Mouse (Mus musculus) embryonic fibroblast, embryonic 13.5 days (primary cell): ENCODE measurements around the gene Gm20696. TPM values are rescaled to one million over a fixed set of nuclear protein-coding genes. Genes with fewer than 3 reads are reported as not detected.

Experiments used
- H3K27ac ChIP-seq: 2 replicates; pipeline ENCODE4 v1.5.1; 2012; ENCODE audit warnings: low read length, control low read depth, inconsistent platforms; ENCODE audit not compliant: insufficient read depth
- H3K4me1 ChIP-seq: 2 replicates; pipeline ENCODE4 v1.6.1; 2011; ENCODE audit warnings: low read length; ENCODE audit not compliant: control insufficient read depth, insufficient read depth
- H3K4me3 ChIP-seq: 2 replicates; pipeline ENCODE4 v1.5.1; 2011; ENCODE audit warnings: mild to moderate bottlenecking, control low read depth, low read length; ENCODE audit not compliant: insufficient read depth
- CTCF ChIP-seq: IDR thresholded peaks from 2 replicates; pipeline ENCODE4 v1.5.1; 2011; ENCODE audit warnings: mild to moderate bottlenecking, control low read depth, low read length, moderate library complexity, borderline replicate concordance; ENCODE audit not compliant: insufficient read depth
- POLR2A ChIP-seq: IDR thresholded peaks from 2 replicates; pipeline ENCODE4 v1.6.1; 2011; ENCODE audit warnings: low read depth, mild to moderate bottlenecking, control low read depth, low read length, moderate library complexity
- polyA plus RNA-seq: library from polyadenylated mRNA; stranded (reverse); fragments of >200 nt; gene quantifications from 2 replicates; pipeline ENCODE4 v1.2.4, GENCODE M21; 2011; ENCODE audit warnings: low read depth; ENCODE audit not compliant: missing spikeins, insufficient read length

Gm20696 gene
- polyA plus RNA-seq, 1 experiment: 5.2 TPM

DNA sequence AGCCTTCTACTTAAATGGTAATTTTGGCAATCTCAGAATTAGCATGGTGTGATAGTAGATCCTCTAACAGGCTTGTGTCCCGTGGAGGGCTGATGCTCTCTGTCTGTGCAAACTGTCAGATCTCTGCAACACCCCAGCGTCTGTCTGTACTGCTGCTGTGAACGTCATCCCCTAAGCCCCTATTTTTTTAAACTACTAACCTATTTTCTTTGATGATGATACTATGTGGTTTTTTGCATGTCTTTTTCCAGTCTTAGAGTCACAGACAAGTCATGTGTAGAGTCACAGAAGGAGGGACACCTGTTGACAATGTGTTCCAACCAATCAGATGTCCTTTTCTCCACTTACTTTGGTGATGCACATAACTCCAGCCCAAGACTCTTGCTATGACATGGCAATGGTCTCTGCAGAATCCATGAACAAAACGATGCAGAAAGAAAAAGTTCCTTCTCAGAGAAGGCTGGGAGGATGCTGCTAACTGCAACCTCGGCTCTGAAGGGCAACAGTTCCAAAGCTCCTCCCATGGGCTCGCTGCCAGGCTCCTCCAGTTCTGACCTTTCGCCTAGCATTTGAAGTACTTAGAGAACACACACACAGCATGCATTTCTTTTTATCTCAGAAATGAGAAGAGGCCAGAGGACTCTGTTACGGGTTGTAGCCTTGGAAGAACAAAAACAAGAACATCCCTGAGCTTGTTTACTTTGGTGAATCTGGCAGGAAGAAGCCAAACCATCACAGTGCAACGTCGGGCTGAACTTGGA, 23.0 kb downstream of the Gm20696 start:
- TF ChIP-seq CTCF (no peak), POLR2A (no peak)
- Histone ChIP-seq H3K4me3 (no peak overlapping the region), H3K4me1 (no peaks in the 10 kb centered on the region), H3K27ac (no peak overlapping the region)

DNA sequence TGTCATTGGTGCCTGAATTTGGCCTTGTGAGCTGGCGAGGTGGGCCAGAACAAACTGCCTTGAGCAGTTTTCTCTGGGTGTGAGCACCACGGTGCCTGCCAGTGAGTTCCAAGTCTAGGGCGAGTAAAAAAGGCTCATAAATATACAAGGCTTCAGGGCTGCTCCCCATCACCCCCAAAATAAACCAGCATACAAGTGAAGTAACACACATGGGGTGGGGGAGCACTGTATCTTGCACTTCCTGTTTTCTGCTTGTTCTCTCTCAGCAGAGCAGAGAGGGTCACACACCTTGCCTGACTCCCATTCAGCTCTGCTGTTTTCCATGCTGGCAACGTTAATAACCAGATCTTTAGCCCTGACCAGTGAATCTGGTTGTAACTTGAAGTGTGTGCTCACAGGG, 29.1 kb downstream of the Gm20696 start:
- no peak overlapping the region for H3K27ac ChIP-seq

DNA sequence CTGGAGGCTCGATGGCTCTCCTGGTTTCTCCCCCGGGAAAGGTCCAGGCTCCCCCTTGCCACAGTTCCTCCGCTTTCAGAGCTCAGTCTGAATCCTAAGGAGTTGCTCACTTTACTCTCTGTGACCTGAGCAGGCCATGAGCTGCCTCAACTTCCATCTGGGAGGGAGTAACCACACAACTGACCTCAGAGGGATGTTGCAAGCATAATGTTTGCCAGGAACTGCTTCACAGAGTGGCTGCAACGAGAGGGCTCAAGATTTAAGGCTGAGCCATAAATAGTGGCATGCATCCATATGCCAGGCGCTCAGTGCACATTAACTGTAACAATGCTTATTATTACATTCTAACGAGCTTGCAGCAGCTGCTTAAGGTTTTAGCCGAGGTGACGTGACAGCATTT, 29.8 kb downstream of the Gm20696 start:
- Histone ChIP-seq H3K4me1 (no peaks in the 10 kb centered on the region), H3K4me3 (no peak overlapping the region), H3K27ac (no peak overlapping the region)
- TF ChIP-seq CTCF (no peak), POLR2A (no peak)

More for the DNA sequence above, 29.1 kb downstream of the Gm20696 start:
- H3K4me3 ChIP-seq: no peak overlapping the region
- TF ChIP-seq POLR2A: no peak
- no peak for TF ChIP-seq CTCF
- no peaks in the 10 kb centered on the region for H3K4me1 ChIP-seq

DNA sequence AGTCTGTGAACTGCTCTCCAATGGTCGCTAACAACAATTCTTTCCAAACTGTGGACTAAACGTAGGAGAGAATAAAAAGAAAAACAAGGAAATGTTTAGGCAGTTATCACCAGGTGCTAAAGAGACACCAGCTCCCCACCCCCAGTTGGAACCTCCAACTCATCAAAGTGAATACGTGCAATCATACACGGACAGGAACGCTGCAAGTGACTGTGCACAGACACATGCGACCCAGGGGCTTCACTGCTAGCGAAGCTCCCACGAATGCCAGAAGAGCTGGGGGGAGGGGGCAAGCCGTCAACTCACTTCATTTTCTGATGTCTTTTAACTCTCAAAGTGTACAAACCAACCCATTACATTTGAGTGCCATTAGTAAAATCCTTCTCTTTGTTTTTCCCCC, 30.5 kb downstream of the Gm20696 start:
- no peak for TF ChIP-seq POLR2A
- no peak for TF ChIP-seq CTCF
- H3K27ac ChIP-seq: no peak overlapping the region
- no peak overlapping the region for H3K4me3 ChIP-seq
- no peaks in the 10 kb centered on the region for H3K4me1 ChIP-seq

DNA sequence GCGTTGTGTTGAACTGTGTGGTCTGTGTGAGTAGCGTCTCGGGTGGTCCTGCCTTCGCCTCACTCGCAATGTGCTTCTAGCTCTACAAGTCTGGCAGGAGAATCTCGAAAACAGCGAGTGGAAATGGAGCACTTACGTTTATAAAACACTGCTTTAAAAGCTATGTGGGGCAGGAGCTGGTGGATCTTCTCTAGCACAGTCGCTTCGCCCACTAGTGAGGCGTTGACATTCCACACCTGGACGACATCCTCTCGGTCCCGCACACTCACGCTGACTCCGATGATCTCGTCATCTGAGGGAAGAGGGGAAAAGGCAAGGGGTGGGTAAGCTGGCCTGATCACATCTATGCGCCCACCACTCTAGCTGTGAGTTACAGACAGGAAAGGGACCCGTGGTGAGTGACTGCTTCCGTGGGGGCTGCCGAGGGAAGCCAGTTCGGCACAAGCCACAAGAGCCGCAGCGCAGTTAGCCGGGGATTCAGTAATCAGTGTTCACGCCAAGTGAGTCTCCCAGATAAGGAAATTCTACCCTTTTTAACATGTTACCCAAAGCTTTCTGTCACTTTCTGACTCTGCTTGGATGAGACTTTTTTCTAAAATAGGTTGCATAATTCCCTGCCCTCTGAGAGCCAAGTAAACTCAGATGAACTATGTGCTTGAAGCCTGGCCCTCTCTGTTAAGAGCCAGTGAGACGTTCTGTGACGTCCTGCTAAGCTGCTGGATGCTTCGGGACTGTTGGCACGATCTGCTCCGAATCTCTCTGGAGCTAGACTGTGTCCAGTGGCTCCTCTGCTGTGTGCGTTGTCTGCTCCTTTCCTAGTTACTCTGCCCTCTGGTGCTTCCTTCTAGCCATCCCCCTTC, 34.2 kb downstream of the Gm20696 start:
- Histone ChIP-seq H3K4me3 (no peak overlapping the region), H3K4me1 (no peaks in the 10 kb centered on the region), H3K27ac (no peak overlapping the region)
- TF ChIP-seq POLR2A (no peak), CTCF (no peak)

DNA sequence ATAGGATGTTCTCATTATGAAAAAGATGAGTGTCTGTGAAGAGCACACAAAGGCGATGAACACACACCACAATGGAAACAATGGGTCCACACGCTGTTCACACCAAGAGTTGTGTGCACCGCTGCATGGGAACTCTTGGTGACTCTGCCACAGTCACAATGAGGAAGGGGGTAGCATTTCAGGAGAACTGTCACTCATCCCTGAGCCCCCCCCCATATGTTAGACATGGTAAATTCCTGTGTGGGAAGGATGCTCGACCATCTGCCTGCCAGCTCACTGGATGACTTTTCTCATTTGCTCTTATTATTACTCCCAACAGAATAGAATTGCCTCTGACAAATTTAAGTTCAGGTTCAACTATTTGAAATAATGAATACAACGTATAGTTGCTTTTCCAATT, 35.0 kb downstream of the Gm20696 start:
- Histone ChIP-seq H3K4me1 (no peaks in the 10 kb centered on the region), H3K27ac (no peak overlapping the region), H3K4me3 (no peak overlapping the region)
- TF ChIP-seq CTCF (no peak), POLR2A (no peak)

DNA sequence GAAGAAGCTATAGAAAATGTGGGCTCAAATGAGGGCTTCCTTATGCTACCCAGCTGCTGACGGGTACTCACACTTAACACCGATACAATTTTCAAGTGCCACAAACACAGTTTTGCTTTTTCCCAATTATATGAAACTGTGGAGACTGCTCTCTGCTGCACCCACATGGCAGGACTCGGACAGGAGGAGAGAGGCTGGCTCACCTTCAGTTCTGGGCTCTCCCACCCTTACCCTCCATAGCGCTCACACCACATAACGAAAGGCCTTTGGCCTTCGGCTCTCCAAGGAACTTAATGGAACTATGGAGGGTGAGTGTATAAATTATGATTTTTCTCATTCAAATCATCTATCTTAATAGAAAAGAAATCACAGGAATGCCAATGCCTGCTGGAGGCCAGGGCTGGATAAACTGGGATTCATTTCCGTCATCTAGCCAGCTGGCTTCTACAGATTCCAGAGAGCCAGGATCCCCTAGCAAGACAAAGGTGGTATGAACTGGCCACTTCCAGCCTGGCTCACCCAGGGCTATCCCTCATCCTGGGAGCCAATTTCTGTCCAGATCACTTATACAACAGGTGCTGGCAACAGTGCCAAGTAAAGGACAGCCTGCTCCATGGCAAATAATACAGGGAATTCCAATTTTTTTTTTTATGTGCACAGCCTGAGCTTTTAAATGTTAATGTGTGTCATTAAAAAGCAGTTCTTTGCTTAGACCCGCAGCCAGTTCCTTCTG, 36.7 kb downstream of the Gm20696 start:
- no peak overlapping the region for H3K4me3 ChIP-seq
- H3K27ac ChIP-seq: no peak overlapping the region
- TF ChIP-seq POLR2A (no peak), CTCF (no peak)
- no peaks in the 10 kb centered on the region for H3K4me1 ChIP-seq

DNA sequence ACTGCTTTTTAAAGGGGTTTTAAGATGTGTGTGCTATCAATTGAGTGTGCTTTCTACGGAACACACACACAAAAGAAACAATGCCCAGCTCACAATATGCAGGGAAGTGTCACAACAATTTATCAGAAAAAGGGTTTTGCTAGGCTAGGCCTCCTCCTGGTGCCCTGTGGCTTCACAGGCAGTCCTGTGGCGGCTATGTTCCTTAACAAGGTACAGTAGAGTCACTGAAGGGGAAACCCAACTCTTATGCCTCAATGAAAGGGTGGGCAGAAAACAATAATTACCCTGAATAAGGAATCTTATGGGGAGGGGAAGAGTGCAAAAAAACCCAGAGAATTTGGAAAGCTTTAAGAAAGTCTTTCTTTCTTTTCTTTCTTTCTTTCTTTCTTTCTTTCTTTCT, 40.2 kb downstream of the Gm20696 start:
- TF ChIP-seq POLR2A (no peak), CTCF (no peak)
- Histone ChIP-seq H3K27ac (no peak overlapping the region), H3K4me1 (no peaks in the 10 kb centered on the region), H3K4me3 (no peak overlapping the region)

DNA sequence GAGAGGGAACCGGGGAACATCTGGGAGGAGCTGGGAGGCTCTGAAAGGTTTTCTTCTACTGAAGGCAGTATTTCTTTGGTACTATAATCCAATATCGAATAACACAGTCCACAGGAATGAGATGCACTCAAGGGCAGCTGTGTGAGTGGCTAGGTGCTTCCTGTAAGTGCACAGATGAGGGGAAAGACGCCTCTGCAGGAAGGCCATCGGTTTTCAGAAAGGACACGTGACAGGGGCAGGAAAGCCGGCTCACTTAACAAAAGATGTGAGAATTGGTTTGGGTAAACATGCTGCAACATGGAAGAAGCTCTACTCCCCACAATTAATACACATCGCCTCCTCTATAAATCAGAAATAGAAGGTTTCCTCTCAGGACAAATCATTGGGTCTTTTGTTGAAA, 40.8 kb downstream of the Gm20696 start:
- TF ChIP-seq POLR2A (no peak), CTCF (no peak)
- Histone ChIP-seq H3K27ac (no peak overlapping the region), H3K4me1 (no peaks in the 10 kb centered on the region), H3K4me3 (no peak overlapping the region)
